Mouse (Mus musculus): ENCODE data around the gene Fam131a. TPM values are rescaled to one million over a fixed set of nuclear protein-coding genes. Genes with fewer than 3 reads are reported as not detected.
A peak's percentile ranks its signal among the peaks of the same experiment; 100 is the strongest.

Fam131a gene
- total RNA-seq, 2 experiments from 2014 or later, result 445 to 503 TPM

DNA sequence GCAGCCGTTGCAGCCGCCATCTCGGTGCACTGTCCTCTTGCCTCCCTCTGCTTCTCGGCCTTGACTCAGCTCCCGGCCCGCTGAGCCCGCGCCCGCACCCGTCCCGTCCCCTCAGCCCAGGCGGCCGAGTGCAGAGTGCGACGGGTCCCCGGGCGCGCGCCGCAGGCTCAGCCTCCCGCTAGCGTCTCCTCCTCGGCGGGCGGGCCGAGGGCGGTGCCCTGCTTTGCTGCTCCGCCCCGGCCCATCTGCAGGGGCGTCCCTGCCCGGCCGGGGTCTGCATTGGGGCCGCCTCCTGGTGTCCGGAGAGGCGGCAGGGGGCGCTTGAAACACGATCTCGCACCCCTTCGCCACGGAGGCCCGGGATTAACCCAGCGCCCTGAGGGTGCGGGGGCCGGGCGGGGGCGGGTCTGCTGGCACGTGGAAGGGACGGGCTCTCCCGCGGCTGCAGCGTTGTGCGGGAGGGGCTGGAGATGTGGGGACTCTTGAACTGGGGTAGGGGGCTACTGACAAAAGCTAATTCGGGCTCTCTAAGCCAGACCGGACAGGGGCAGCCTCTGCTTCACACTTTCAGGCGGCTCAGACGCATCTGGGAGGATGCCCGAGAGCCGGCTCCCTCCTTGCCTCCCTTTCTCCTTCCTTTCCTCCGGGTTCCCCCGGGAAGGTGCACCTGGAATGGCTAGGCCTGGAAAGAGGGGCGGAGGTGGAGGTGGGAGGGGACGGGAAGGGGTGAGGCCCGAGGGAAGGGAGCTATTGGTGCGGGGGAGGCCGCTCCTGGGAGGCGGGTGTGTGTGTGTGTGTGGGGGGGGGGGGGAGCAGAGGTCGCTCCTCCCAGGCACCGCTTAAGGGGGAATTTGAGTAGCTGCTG lies 23.2 kb downstream of the Fam131a start:
- DNase-seq (ENCODE audit: low spot score in 2 of 2), result peak; percentile 77 to 85

DNA sequence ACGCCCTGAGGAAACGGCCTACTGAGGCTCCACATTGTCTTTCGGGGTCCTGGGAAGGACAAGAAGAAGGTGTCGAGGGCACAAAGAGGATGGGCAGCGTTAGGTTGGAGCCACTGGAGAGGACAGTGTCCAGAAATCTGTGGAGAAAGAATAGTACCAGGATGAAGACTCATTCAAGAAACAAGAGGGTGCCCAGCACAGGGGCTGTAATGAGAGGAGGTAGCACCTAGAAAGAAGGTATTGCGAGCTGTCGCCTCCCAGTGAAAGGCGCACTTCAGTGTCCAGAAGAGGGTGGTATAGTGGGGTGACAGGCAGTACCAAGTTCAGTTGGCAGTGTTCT lies 23.8 kb downstream of the Fam131a start:
- DNase-seq (ENCODE audit: low spot score in 2 of 2), result no peak

GRCm38 (mm10) chr16:20717181-20717977 lies 24.3 kb downstream of the Fam131a start, which contains the start of the genes Polr2h and Clcn2:
Polr2h (plus strand) TSS chr16:20717665.
Clcn2 (minus strand) TSS chr16:20717746.
- DNase-seq (ENCODE audit: low spot score in 2 of 2), result peak; percentile 97 to 98

- peak in 1 of 2 experiments; percentile 15 for DNase-seq (ENCODE audit: low spot score in 2 of 2)
These were observed 25.1 kb downstream of the Fam131a start for GRCm38 (mm10) chr16:20717978-20718670.

GRCm38 (mm10) chr16:20721808-20722207 lies 28.8 kb downstream of the Fam131a start:
- DNase-seq (ENCODE audit: low spot score in 2 of 2), result no peak

DNA sequence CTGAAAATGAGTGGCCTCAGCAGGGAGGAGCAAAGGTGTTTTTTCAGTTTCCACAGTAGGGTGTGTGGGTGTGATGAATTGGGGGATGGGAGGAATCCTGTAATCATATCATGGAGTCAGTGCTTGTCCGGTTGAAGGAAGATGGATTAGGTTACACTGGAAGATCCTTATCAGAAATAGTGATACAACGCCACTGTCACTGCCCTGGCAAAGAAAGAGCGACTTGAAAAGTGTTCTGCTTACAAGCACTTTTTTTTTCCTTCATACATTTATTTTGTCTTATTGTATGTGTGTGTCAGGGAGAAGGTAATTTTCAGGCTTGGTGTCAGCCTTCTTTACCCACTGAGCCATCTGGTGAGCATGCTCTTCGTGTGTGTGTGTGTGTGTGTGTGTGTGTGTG lies 29.7 kb downstream of the Fam131a start:
- no peak for DNase-seq (ENCODE audit: low spot score in 2 of 2)

DNA sequence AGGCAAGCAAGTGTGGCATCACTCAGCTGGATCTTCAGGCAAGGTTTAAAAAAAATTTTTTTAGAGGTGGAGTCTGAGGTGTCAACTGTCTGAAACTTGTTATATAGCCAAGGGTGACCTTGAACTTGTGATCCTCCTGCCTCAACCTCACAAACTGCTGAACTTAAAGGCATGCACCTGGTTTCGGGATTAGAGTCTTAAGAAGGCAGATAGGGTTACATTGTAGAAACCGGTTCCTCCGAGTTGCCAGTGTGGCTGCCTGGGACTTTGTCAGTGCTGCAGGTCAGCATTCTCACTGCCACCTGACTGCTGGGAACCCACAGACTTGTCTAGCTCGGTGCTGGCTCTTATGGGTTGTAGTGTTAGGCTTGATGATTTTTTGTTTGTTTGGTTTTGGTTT lies 30.2 kb downstream of the Fam131a start:
- no peak for DNase-seq (ENCODE audit: low spot score in 2 of 2)

DNA sequence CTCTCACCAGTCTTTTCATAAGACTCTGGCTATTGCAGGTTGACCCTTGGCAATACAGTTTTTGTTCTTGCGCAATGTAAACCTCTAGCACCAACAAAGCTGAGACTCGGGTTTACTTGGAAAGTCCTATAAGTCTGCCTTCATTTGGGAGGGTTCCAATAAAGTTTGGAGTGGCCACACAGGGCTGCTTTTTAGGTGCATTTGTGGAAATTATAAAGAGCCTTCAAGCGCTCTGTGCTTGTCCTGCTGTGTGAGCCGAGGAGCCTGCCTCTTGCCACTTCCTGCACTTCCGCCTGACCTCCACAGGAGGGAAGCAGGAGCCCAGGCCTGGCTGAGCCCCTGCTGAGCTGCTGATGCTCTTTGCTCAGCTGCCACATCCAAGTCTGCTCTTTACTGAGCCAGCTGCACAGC lies 31.3 kb downstream of the Fam131a start:
- no peak for DNase-seq (ENCODE audit: low spot score in 2 of 2)

- DNase-seq (ENCODE audit: low spot score in 2 of 2), result no peak
These were observed 32.3 kb downstream of the Fam131a start for GRCm38 (mm10) chr16:20725321-20725720.

DNA sequence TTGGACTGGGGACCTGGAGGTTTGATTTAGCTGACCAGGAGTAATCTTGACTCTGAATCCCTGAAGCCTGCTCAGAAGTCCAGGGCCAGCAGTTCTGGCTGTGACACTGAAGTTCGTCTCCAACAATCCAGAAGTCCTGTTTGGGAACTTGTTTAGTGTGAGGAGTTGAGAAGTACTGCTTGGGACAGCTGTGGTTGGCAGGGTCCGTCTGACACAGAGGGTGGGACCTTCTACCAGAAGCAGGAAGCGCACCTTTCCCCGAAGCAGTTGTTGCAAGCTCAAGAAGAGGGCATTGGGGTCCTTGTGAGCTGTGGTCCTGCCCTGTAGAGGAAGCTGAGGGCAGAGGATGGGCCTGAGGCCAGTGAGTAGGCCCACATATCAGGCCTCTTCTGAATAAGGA lies 32.7 kb downstream of the Fam131a start:
- no peak for DNase-seq (ENCODE audit: low spot score in 2 of 2)

DNA sequence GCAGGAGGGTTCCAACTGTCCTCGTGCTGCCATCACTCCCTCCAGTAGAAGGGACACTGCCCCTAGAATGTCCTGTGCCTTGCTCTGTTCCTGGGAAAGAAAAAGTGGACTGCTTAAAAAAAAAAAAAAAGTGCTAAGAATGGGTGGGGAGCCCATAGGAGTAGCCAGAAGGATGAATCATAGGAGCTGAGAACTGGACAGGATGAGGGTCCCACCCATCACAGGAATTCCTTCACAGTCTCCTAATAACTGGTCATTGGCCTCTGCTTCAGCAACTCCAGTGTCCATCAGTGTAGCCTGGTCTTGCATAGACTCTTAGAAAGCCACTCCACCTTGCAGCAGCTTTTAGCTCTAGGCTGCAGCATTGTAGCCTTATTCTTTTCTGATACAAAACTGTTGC lies 33.3 kb downstream of the Fam131a start:
- DNase-seq (ENCODE audit: low spot score in 2 of 2), result no peak

GRCm38 (mm10) chr16:20730293-20730711 lies 37.3 kb downstream of the Fam131a start:
- no peak for DNase-seq (ENCODE audit: low spot score in 2 of 2)

GRCm38 (mm10) chr16:20731688-20732087 lies 38.6 kb downstream of the Fam131a start:
- peak in 1 of 2 experiments; percentile 79 for DNase-seq (ENCODE audit: low spot score in 2 of 2)

GRCm38 (mm10) chr16:20732251-20732924 lies 39.3 kb downstream of the Fam131a start:
- DNase-seq (ENCODE audit: low spot score in 2 of 2), result no peak

DNA sequence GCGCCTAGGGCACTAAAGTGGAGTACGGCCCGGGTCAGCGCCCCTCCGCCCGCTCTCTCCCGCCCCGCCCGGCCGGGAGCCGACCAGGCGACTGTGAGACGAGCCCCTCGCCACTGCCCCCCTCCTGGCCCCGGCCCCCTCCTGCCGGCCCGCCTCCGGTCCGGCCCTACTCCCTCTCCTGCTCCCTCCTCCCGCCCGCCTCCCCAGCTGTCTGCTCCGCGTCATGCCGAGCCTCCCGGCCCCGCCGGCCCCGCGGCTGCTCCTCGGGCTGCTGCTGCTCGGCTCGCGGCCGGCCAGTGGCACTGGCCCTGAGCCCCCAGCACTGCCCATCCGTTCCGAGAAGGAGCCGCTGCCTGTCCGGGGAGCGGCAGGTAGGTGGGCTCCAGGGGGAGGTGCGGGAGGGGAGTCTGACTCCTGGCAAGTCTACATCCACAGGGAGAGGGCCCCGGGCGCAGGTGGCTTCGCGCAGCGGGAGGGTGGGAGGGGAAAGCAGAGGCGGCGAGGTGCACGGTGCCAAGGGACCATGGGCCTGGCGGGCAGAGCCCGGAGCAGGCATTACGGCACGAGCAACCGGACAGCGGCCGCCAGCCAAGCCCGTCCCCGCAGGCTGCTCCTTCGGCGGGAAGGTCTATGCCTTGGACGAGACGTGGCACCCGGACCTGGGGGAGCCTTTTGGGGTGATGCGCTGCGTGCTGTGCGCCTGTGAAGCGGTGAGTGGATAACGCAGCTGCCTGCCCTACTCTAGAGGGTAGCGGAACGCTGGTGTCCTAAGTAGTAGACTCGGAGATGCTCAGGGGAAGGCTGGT lies 40.1 kb downstream of the Fam131a start, which contains the start of gene Chrd:
Chrd (plus strand) TSS at position 203 of the 806 bp plus-strand sequence.
- DNase-seq (ENCODE audit: low spot score in 2 of 2), result peak in 1 of 2 experiments; percentile 54

GRCm38 (mm10) chr16:20733731-20734730 lies 41.0 kb downstream of the Fam131a start, which contains the start of gene Thpo:
Thpo (minus strand) TSS chr16:20734511.
- DNase-seq (ENCODE audit: low spot score in 2 of 2), result peak in 1 of 2 experiments; percentile 73

- DNase-seq (ENCODE audit: low spot score in 2 of 2), result no peak
These were observed 42.6 kb downstream of the Fam131a start for GRCm38 (mm10) chr16:20735651-20736050.

DNA sequence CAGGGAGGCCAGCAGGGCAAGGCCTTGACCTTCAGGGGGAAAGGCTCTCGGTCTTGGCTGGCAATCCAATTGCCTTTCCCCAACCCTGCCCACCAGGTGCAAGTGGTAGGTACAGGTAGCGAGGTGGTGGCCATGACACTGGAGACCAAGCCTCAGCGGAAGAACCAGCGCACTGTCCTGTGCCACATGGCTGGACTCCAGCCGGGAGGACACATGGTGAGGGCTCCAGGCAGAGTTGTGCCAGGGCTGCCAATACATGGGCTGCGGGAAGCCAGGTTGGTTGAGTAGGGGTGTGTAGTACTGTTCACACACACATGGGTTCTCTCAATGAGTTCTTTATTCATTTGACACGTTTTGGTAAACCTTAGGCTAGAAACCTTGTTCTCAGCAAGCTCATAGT lies 43.1 kb downstream of the Fam131a start:
- DNase-seq (ENCODE audit: low spot score in 2 of 2), result no peak

DNA sequence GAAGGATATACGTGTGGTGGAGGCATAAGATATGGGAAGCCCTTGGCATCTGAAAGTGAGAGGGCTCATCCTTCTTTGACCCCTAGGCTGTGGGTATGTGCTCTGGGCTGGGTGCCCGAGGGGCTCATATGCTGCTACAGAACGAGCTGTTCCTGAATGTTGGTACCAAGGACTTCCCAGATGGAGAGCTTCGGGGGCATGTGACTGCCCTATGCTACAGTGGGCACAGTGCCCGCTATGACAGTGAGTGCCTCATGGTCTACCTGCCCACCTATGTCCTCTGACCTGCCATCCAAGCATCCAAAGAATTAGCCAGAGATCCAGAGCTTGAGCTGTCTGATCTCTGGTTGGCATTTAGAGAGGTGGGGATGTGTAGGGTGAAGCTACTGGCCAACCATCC lies 43.8 kb downstream of the Fam131a start:
- DNase-seq (ENCODE audit: low spot score in 2 of 2), result no peak

All from layer of hippocampus, adult 18-20 months (tissue).